Mouse (Mus musculus) bone marrow, adult 2 months (tissue): Measurements from ENCODE around the gene Ace3. TPM values are rescaled to one million over a fixed set of nuclear protein-coding genes. Genes with fewer than 3 reads are reported as not detected.
"Not testable (repeated sequence)": the region's sequence is repeated elsewhere in the genome, so short reads cannot be mapped to it uniquely, and the experiment has no call there.

Source experiments
- H3K27ac ChIP-seq: fragments of 200-500 bp; 2 replicates; pipeline ENCODE4 v1.5.1; 2012; ENCODE audit warnings: low read depth, mild to moderate bottlenecking, control low read depth, inconsistent platforms, low read length; ENCODE audit not compliant: control insufficient read depth, poor library complexity, insufficient read depth
- H3K4me1 ChIP-seq: fragments of 200-500 bp; 2 replicates; pipeline ENCODE4 v1.6.1; 2011; ENCODE audit warnings: low read length; ENCODE audit not compliant: control insufficient read depth, insufficient read depth
- H3K4me3 ChIP-seq: fragments of 200-500 bp; replicated peaks from 2 replicates; pipeline ENCODE3; 2011; ENCODE audit warnings: mild to moderate bottlenecking, low read depth, low read length, control low read depth; ENCODE audit not compliant: control insufficient read depth
- CTCF ChIP-seq: fragments of 200-500 bp; IDR thresholded peaks from 2 replicates; pipeline ENCODE4 v1.5.1; 2011; ENCODE audit warnings: low read length, control low read depth; ENCODE audit not compliant: control insufficient read depth, insufficient read depth
- POLR2A ChIP-seq: fragments of 200-500 bp; IDR thresholded peaks from 2 replicates; pipeline ENCODE4 v1.6.1; 2011; ENCODE audit warnings: low read depth, mild to moderate bottlenecking, control low read depth, low read length, borderline replicate concordance; ENCODE audit not compliant: control insufficient read depth
- WGBS: fragments of 180-500 bp; shearing (Covaris S2); methylation state at CpG from one replicate; pipeline ENCODE4 v1.1.7; 2018; 5-methylcytosine and 5-hydroxymethylcytosine counted together
- polyA plus RNA-seq: library from polyadenylated mRNA; stranded (reverse); fragments of >200 nt; gene quantifications from 2 replicates; pipeline ENCODE4 v1.2.4, GENCODE M21; 2011; ENCODE audit warnings: low replicate concordance; ENCODE audit not compliant: missing spikeins, insufficient read depth, insufficient read length

Ace3 gene
- polyA plus RNA-seq, 1 experiment, result not detected

GRCm38 (mm10) chr11:106025774-106026173 lies 31.3 kb downstream of the Ace3 start:
- Histone ChIP-seq H3K4me1 (no peaks in the 10 kb centered on the region), H3K4me3 (no peak overlapping the region), H3K27ac (no peak overlapping the region)
- TF ChIP-seq POLR2A (no peak), CTCF (no peak)
- WGBS, result 56% methylated on average over 3 of the region's 3 CpGs

DNA sequence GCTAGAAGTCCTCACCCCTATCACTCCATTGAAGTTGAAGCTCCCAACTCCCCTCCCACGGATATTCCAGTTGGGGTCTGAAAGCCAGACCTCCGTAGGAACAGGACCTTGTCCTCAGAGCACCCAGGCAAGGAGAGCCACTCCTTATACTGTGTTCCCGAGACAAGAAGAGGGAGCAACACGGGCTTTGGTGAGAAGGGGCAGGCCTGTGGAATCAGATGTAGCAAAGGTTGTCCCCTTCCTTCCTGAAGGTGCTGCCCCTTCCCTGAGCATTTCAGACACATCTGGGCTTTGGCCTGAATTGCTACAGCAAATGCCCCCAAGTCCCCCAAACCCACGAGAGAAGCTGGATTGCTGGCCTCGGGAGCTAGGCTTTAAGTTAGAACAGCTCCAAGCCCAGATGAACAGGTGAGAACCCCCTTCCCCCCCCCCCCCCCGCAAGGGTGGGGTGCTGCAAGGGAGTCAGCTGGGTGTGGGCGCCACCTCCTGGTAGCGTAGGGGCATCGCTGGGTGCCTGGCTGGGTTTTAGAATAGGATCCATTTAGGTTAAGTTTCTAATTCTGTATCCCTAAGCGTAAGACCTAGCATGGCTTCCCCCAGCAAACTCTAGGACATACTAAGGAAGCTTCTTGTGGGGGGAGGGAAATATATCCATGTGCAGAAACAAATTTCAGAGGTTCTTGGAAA lies 32.1 kb downstream of the Ace3 start:
- Histone ChIP-seq H3K4me3 (no peak overlapping the region), H3K27ac (no peak overlapping the region), H3K4me1 (no peaks in the 10 kb centered on the region)
- TF ChIP-seq CTCF (peak; percentile 76), POLR2A (no peak)
- WGBS, result 26% methylated on average over 11 of the region's 11 CpGs

GRCm38 (mm10) chr11:106027607-106028006 lies 33.1 kb downstream of the Ace3 start:
- H3K4me1 ChIP-seq, result no peaks in the 10 kb centered on the region
- TF ChIP-seq POLR2A, result no peak
- no peak for TF ChIP-seq CTCF
- H3K4me3 ChIP-seq, result no peak overlapping the region
- H3K27ac ChIP-seq, result no peak overlapping the region
- 90% methylated on average over 5 of the region's 5 CpGs for WGBS

DNA sequence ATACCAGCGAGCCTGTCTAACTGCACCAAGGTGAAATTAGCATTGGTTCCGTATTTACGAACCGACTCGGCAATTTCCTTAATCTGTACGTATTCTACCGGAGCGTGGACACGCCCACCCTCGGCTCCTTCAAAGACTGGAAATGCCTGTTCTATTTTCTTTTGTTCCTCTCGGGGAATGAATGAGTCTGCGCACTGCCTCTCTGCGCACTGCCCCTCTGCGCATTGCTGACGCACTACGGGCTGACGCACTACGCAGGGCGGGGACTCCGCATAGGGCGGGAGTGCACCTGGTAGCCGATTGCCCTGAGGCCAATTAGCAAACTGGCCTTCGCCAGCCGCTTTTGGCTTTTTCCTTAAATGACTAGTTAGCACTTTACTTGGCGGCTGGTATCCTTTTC lies 37.6 kb downstream of the Ace3 start:
- not testable (repeated sequence) for H3K4me1 ChIP-seq, H3K4me3 ChIP-seq, H3K27ac ChIP-seq
- 20% methylated on average over 13 of the region's 25 CpGs for WGBS

- peak overlapping the region; percentile 93 for H3K27ac ChIP-seq
- TF ChIP-seq POLR2A (no peak), CTCF (no peak)
- 29% methylated on average over 11 of the region's 11 CpGs for WGBS
- H3K4me3 ChIP-seq, result peak overlapping the region; percentile 83
- peaks cover 1% of the 10 kb centered on the region; the same call in 1 of the 2 replicates for H3K4me1 ChIP-seq
Measured at GRCm38 (mm10) chr11:106033491-106033919, 39.0 kb downstream of the Ace3 start.

- Histone ChIP-seq H3K4me1 (peaks cover 1% of the 10 kb centered on the region; the same call in 1 of the 2 replicates), H3K4me3 (no peak overlapping the region), H3K27ac (no peak overlapping the region)
- TF ChIP-seq CTCF (no peak), POLR2A (no peak)
- 70% methylated on average over 9 of the region's 9 CpGs for WGBS
Measured at GRCm38 (mm10) chr11:106034986-106035385, 40.5 kb downstream of the Ace3 start.

DNA sequence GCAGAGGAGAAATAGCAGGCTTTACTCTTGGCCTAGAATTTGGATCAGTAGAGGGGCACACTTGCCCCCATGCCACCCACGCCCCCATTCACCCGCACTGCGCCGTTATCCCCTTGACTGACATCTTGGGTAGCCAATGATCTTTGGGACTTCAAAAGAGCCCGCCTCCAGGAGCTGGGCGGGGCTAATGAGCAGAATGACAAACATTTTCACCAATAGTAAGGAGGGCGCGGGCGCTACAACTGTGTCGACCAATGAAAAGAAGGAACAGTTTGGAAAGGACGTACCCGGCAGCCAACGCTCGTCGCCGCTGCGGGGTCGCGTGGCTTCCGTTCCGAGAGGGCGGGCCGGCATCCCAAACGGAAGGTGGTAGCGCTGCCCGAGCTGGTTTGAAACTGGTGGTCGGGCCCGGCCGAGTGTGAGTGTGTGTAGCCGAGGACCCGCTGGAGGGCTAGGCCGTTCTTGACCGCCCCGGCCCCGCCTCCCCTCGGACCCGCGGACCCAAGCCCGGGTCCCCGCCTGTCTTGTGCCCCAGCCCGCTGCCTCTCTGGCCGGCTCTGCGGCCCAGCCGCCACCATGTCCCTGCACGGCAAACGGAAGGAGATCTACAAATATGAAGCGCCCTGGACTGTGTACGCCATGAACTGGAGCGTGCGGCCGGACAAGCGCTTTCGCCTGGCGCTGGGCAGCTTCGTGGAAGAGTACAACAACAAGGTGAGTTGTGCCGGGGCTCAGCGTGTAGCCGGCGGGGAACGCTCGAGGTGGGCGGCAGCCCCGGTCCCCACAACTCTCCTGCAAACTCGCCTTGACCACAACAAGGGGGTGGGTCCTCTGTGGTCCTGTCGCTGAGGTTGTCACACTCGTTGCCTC lies 42.3 kb downstream of the Ace3 start, which contains the start of gene Dcaf7:
TSS of gene Dcaf7 (plus strand) at position 325 of the 870 bp plus-strand sequence.
- WGBS, result under 1% methylated on average over 66 of the region's 66 CpGs
- Histone ChIP-seq H3K4me3 (peak within 1 kb of the TSS; percentile 94), H3K27ac (peak within 1 kb of the TSS; percentile 83), H3K4me1 (peaks cover 1% of the 10 kb centered on the region; the same call in 1 of the 2 replicates)
- peak; percentile 78; the same call in 1 of the 2 replicates for TF ChIP-seq POLR2A
- TF ChIP-seq CTCF, result no peak

- WGBS, result 1% methylated on average over 13 of the region's 13 CpGs
- H3K27ac ChIP-seq, result peak overlapping the region; percentile 83
- peaks cover 1% of the 10 kb centered on the region; the same call in 1 of the 2 replicates for H3K4me1 ChIP-seq
- H3K4me3 ChIP-seq, result peak overlapping the region; percentile 94
- TF ChIP-seq POLR2A (no peak), CTCF (no peak)
Measured at GRCm38 (mm10) chr11:106037418-106037751, 42.9 kb downstream of the Ace3 start.

DNA sequence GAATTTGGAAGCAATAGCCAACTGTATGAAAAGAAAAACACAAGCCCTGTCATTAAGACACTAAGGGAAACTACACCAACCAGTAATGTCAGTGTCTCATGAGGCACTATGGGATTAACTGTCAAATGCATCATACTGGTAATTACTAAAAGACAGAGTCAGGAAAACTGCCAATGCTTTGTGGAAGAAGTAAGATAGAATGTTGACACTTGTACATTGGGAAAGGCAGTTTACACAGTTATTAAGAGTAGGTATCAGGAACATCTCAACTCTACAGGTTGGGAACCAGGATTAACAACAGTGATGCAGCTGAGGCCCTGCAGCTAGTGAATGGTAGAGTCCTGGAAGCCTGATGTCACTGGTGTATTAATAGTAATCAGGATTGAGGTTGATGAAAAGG lies 49.9 kb downstream of the Ace3 start:
- Histone ChIP-seq H3K4me1 (no peaks in the 10 kb centered on the region; the same call in 1 of the 2 replicates), H3K4me3 (no peak overlapping the region), H3K27ac (no peak overlapping the region)
- no peak for TF ChIP-seq CTCF
- TF ChIP-seq POLR2A, result no peak
